Mouse (Mus musculus): ENCODE results near the gene Odf3b. TPM values are rescaled to one million over a fixed set of nuclear protein-coding genes. Genes with fewer than 3 reads are reported as not detected.

Odf3b gene
- total RNA-seq, 2 experiments from 2014 or later = 0.64 TPM; not detected in 1

DNA sequence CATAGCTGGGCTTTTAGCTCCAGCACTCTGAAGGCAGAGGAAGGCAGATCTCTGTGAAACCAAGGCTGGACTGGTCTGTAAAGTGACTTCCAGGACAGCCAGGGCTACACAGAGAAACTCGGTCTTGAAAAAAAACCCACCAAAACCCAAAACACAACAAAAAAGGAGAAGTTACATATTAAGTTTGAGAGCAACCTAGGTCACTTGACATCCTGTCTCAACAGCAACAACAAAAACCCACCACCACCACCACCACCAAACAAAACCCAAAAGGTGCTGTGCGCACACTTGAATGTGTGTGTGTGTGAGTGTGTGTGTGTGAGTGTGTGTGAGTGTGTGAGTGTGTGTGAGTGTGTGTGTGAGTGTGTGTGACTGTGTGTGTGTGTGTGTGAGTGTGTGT is 39.4 kb downstream of the Odf3b start:
- DNase-seq (ENCODE audit: low spot score) = no peak

DNA sequence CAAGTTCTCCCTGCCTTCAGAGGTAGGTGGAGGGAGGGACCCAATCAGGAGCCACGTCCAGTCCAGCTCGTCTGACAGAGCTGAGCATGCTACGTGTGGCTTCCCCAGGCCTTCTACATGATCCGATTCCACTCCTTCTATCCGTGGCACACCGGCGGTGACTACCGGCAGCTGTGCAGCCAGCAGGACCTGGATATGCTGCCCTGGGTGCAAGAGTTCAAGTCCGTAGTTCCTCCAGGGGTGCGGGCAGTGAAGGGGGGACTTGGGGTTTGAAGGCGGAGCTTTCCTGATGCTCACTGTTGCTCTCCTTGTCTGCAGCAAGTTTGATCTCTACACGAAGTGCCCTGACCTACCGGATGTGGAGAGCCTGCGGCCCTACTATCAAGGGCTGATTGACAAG is 42.7 kb downstream of the Odf3b start:
- no peak for DNase-seq (ENCODE audit: low spot score)

DNA sequence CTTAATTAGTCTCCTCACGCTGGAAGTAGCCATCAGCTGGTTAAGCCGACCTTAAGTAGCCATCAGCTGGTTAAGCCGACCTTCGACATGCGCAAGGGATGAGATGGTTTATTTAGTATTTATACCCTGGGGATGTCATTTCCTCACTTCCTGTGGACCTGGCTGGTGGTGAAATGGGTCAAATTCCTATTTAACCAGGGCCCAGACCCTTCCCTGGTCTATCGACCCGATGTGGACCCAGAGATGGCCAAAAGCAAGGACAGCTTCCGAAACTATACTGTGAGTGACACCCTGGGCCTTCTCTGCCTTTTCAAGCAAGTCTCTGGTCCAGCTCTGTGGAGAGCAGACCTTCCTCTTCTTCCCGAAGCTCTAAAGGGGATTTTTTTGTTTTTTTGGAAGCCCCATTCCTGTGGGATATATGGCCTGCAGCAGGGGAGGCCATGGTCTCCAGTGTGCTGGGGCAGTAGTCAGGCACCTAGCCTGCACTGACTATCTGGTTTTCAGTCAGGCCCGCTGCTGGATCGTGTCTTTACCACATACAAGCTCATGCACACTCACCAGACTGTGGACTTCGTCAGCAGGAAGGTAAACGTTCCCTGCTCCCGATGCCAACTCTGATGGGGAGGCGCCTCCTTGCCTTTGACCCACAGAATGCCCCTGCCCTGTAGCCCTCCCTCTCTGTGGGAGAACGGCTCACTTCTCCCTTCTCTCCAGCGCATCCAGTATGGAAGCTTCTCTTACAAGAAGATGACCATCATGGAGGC is 44.1 kb downstream of the Odf3b start:
- no peak for DNase-seq (ENCODE audit: low spot score)

DNA sequence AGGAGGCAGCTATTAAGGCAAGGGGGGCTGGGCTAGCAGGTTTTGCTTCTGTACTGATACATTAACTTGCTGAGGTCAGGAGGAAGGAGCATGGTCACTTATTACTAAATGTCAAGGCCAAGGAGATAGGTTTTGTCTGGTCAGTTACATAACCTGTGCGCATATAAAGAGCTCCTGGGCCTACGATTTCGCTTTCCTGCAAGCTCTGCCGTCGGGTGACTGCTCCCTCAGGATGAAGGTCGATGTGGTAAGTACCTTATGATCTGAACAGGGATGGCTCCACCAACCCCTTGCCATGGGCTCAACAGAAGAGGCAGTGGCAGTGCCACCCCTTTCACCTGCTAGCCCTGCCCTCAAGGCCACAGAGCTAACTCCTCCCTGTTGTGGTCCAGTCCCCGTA is 44.8 kb downstream of the Odf3b start, which contains the start of gene Miox:
TSS of gene Miox (plus strand) at position 128 of the 400 bp plus-strand sequence.
- no peak for DNase-seq (ENCODE audit: low spot score)

Other genes starting within 250 kb of the Odf3b start
- gene Mapk12, start 238.6 kb downstream of the Odf3b start, total RNA-seq (2021) = 100 to 1,000 TPM; 142 to 145 TPM
- 1 to 10 TPM in 1 of 2 experiments, under 1 TPM in 1; 0.89 to 1.9 TPM for gene Mapk11, start 229.7 kb downstream of the Odf3b start, total RNA-seq (2021)
- 1 to 10 TPM; 4.0 to 8.2 TPM for gene Plxnb2, start 198.5 kb downstream of the Odf3b start, total RNA-seq (2021)
- gene Dennd6b, start 182.8 kb downstream of the Odf3b start, total RNA-seq (2021) = 1 to 10 TPM; 8.8 to 9.6 TPM
- gene Ppp6r2, start 167.7 kb downstream of the Odf3b start, total RNA-seq (2021) = 10 to 100 TPM; 90.7 to 93.0 TPM
- gene Sbf1, start 64.0 kb downstream of the Odf3b start, total RNA-seq (2021) = 10 to 100 TPM; 59.4 to 61.0 TPM
- not detected for gene Adm2, start 56.6 kb downstream of the Odf3b start, total RNA-seq (2021)
- under 1 TPM in 1 of 2 experiments, not detected in 1; 0.48 TPM for gene Miox, start 44.9 kb downstream of the Odf3b start, total RNA-seq (2021)
- gene Lmf2, start 23.6 kb downstream of the Odf3b start, total RNA-seq (2021) = 10 to 100 TPM; 11.4 to 12.5 TPM
- gene Ncaph2, start 23.6 kb downstream of the Odf3b start, total RNA-seq (2021) = 10 to 100 TPM; 39.2 to 46.1 TPM
- 10 to 100 TPM; 12.4 to 13.9 TPM for gene Sco2, start 5.4 kb downstream of the Odf3b start, total RNA-seq (2021)
- gene Tymp, start 2.2 kb downstream of the Odf3b start, total RNA-seq (2021) = under 1 TPM; 0.31 to 0.43 TPM
- not detected for gene Klhdc7b, start 5.6 kb upstream of the Odf3b start, total RNA-seq (2021)
- gene Syce3, start 31.2 kb upstream of the Odf3b start, total RNA-seq (2021) = not detected
- gene Cpt1b, start 46.6 kb upstream of the Odf3b start, total RNA-seq (2021) = 100 to 1,000 TPM; 287 to 338 TPM
- under 1 TPM; 0.23 to 0.28 TPM for gene C730034F03Rik, start 50.3 kb upstream of the Odf3b start, total RNA-seq (2021)
- under 1 TPM in 1 of 2 experiments, not detected in 1; 0.52 TPM for gene Gm44502, start 50.4 kb upstream of the Odf3b start, total RNA-seq (2021)
- 10 to 100 TPM; 19.7 to 27.0 TPM for gene Chkb, start 50.6 kb upstream of the Odf3b start, total RNA-seq (2021)
- gene Mapk8ip2, start 74.6 kb upstream of the Odf3b start, total RNA-seq (2021) = under 1 TPM; 0.25 to 0.57 TPM
- gene Arsa, start 98.1 kb upstream of the Odf3b start, total RNA-seq (2021) = 1 to 10 TPM; 2.8 to 4.0 TPM
- gene Shank3, start 120.3 kb upstream of the Odf3b start, total RNA-seq (2021) = 10 to 100 TPM in 1 of 2 experiments, 1 to 10 TPM in 1; 8.9 to 12.6 TPM
- gene Acr, start 189.0 kb upstream of the Odf3b start, total RNA-seq (2021) = not detected
- gene Rabl2, start 212.6 kb upstream of the Odf3b start, total RNA-seq (2021) = 1 to 10 TPM; 2.1 to 2.4 TPM